Mouse (Mus musculus) gastrocnemius, postnatal 25 days (tissue): ENCODE data around the gene Il9r. TPM values are rescaled to one million over a fixed set of nuclear protein-coding genes. Genes with fewer than 3 reads are reported as not detected.
"Not testable (repeated sequence)": the region's sequence is repeated elsewhere in the genome, so short reads cannot be mapped to it uniquely, and the experiment has no call there.

ENCODE experiments used
- DNase-seq: peaks from one replicate; pipeline ENCODE4 v3.0.0; 2022
- total RNA-seq, 2 experiments: library from RNA; stranded (reverse); gene quantifications; 1 replicate in 1 of 2; 2 replicates in 1 of 2; pipeline ENCODE4 v1.2.3; 2021

Il9r gene
- total RNA-seq, 2 experiments from 2014 or later, result not detected

DNA sequence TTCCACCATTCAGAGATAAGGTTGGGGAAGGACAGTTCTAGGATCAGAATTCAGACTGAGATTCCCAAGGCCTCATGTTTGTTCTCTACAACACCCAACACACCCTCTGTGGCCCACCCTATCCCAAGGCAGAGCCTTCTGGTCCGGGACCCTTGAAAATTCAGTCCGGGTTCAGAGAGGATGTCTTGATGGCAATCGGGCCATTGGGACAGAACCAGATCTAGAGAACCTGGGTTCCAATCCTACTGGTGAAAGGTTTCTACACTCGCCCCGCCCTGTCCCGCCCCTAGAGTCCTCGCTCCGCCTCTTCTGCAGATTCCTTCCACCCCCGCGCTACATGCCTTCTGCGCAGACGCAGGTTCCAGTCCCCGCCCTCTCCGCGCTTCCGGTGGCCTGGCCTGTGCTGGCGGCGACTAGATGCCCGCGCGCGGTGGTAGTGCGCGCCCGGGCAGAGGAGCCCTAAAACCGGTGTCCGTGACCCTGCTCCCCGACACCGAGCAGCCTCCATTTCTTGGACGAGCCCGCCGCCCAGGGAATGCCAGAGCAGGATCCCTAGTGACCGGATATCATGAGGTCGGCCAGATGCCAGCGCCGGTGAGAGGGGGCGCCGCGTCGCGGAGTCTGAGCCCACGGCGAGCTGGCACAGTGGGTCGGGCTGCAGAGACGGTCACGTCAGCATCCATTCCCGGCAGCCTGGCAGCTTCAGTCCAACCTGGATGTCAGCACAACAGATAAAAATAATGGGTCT lies 26.2 kb upstream of the Il9r start, which contains the start of gene Mpg:
TSS of gene Mpg (plus strand) at position 382 of the 748 bp plus-strand sequence.
- peak; percentile 85 for DNase-seq

DNA sequence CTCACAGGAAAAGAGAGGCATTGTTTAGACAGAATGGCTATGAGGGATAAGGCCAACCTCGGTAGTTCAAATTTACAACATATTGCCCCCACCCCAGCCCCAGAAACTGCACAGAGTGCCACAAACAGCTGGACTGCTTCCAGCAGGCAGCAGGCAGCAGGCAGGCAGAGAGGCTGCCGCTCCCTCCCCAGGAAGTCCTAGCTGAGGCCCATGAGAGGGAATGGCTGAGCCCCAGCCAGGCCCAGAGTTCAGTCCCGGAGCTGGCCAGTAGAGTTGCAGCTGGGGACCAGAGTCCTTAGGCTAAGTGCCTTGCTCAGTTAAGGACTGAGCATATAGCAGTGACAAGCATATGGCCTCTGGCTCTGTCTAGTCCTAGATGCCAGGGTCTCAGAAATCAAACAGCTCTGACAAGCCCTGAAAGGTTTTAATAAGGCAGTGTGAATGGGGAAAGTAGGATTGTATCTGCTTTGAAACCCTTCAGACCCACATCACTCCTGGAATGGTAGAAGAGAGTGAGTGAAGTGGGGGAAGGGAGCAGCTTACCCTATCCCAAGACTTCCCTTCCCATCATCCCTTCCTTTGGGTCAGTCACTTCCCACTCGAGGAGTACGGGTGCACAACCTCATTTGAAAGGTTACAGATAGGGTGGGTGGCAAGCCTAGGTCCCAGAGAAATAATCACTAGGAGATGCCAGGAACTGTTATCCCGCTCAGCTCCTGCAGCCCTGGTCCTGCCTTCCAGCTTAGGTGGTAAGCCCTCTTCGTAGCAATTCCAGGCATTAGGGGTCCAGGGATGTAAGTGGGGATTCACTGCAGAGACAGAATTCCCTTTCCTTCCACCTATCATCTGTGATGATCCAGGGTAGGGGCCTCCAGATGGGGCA lies 25.4 kb upstream of the Il9r start:
- DNase-seq, result peak; percentile 56

DNA sequence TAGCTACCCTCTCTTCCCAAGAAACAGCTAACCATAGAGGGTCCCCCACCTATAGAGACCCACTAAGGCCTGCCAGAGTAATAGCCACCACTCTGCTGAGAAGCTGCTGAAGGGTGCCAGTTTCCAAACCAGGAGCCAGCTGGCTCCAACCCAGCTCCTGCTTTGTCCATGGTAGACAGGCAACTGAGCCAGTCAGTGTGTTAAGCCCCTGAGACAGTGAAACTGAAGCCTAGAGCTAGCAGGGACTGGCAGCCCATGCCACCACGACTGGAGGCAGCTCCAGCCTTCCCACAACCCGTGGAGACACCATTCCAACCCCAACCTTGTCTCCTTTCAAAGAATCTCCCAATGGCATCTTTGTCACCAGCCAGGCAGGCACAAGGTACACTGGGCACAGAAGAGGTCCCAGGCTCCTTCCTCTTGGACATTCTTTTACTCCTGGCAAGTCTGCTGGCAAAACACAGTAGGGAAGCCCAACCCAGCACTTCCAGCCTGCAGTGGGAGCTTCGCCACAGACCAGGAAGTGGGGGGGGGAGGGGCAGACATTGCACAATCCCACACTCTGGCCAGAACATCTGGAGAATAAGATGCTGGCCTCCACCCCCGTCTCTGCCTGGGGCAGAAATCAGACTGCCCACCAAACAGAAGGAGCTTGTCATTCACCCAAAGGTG lies 24.5 kb upstream of the Il9r start:
- peak; percentile 89 for DNase-seq

DNA sequence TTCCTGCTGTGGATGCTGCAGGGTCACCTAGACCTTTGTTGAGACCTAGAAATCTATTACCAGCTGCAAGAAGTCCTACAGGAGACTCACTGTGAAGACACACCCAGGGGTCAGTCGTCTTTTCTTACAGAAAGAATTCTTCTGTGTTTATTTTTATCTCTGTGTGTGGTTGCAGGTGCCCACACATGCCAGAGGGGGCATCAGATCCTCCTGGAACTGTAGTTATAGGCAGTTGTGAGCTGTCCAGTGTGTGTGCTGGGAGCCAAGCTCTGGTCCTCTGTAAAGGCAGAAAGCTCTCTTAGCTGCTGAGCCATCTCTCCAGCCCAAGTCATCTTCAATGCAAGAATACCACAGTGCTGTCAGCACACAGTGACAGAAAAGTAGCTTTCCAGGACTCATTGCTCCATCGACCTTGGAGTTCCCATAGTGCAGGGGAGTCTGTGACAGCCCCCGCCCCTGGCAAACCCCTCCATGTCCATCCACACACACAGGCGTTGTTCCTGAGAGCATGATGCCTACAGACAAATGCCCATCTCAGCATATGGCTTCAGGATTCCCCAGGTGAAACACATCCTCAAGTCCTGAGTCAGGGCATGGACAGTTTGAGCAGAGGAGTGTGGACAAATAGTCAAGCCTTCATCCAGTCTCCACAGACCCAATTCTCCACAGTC lies 23.4 kb upstream of the Il9r start:
- no peak for DNase-seq

DNA sequence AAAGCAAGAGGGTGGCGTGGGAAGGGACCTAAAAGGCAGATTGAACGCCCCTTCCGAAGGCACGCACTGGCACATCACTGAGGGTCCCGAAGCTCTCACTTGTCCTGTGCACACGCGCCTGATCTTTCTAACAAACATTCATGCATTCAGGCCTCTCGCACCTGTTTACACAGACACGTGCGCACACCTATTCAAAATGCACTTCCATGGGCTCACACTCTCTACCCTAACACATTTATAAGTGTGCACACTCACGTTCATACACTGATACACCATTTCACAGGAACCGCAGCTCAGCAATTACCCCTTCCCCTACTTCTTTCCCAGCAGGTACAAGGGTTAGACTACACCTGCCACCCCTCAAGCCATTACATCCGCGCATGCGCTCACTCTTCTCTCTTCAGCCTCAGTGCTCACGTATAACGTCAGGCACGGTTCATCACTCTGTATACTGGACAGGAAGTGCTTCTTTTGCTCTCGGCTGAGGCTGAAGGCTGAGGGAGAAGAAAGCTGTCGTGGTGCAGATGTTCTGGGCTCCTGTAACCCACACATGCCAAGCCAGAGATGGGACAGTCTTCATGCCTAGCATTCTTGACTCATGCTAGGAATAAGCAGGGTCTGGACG lies 22.6 kb upstream of the Il9r start:
- no peak for DNase-seq

DNA sequence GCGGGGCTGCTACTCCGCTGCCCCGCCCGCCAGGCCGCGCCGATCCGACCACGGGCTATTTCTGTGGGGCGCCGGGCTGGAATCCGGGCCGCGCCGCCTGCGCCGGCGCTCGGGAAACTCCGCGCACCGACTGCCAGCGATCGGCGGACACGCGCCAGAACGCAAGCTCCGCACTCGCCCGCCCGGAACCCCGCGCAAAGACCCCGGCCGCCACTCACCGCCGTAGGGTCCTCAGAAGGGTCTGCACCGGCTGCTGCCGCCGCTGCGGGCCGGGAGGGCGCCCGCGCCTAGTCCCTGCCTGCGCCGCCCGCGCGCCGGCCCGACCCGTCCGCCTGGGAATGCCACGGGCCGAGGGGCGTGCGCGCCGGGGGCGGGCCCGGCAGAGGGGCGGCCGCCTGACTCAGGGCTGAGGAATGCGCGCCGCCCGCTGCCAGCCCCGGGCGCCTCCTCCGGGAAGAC lies 21.9 kb upstream of the Il9r start, which contains the start of gene Rhbdf1:
TSS of gene Rhbdf1 (minus strand) at position 350 of the 459 bp plus-strand sequence.
- peak; percentile 74 for DNase-seq

DNA sequence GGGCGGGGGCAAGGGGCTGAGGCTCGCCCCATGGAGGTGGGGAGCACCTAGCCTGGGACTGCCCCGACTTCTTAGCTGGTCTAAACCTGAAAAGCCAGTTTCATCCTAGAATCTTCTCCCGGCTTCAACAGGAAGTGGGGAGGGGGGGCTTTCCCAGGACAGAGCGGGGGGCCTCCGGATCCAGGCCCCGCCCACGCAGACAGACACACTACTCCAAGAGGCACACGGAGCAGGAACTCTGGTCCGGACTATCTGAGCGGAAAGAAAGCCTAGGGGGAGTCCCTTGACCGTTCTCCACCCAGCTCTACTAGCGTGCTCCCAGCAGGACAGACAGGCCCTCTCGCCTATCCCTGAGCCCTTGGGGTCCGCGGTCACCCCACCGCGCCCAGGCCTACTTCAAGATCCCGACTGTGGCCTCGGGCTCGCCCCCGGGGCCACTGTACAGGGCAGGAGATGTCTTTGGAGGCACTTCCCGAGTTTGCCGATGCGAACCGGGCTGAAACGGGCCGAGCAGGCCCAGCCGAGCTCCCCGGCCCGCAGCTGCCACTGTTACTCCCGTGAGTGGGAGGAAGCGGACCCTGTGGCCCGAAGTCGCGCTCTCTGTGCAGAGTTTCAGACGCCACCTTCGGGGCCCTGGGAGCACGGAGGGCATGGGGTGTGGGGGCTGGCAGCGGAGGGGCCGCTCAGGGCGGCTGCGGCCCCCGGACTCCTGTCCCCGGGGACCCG lies 21.3 kb upstream of the Il9r start:
- DNase-seq, result peak; percentile 70

DNA sequence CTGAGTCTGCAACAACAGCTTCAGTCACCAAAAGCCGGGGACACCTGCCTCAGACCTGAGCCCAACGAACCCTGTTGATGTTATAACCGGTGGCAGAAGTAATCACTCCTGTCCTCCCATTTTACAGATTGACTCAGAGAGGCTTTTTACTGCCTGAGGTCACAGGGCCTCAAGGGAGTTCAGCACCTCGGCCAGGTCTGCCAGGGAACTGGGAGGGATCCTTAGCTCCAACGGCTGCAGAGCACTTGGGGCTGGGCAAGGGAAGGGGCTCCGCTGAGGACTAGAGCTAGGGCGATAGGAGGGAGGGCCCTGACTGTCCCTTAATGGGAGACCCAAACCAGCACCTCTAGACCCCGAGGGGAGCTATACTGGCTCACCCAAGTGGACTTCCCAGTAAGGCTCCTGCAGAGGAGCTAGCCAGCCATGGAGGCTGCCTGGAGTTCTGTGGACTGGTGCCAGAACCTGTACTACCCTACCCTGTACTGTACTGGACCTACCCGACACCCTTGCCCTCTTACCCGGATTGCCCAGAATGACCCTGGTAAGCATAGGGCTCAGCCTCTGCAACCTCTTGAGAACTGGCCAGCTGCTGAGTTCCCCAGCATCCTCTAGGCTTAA lies 20.6 kb upstream of the Il9r start:
- DNase-seq, result no peak

DNA sequence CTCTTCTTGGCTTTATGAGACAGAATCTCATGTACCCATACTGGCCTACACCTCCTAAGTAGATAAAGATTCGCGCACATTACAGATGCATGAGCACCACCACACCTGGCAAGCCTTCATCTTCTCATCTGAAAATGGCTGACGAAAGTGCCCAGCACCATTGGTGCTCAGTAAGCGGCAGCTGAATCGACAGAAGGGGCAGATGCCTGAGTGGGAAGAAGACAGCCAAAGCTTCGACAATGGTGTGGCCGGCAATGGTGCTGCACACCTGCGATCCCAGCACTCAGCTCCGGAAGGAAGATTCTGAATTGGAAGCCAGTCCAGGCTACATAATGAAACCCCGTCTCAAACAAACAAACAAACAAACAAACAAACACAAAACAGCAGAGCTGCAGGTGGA lies 19.2 kb upstream of the Il9r start:
- no peak for DNase-seq

DNA sequence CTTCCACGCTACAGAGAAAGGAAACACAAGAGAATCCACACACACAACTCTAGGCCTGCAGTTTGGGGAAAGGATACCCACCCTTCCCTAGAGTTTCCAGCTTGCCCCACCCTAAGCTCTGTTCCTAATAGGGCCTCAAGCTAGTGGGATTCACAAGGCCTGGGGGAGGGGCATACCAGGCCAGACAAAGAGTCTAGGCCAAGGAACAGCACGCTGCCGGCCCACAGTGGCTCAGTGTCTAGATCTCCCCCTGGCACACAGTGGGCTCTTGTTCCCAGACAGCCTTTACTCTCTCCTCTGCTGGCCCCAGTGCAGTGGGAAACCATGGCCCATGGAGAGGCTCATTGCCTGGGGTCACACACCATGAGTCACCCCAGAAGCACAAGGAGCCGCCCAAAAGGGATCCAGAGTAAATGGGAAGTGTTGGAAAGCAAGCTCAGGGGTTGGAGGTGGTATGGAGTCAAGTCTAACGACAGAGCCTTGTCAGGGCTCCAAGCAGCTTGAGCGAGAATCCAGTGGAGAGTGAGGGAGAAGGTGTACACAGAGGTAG lies 18.5 kb upstream of the Il9r start:
- DNase-seq, result no peak

DNA sequence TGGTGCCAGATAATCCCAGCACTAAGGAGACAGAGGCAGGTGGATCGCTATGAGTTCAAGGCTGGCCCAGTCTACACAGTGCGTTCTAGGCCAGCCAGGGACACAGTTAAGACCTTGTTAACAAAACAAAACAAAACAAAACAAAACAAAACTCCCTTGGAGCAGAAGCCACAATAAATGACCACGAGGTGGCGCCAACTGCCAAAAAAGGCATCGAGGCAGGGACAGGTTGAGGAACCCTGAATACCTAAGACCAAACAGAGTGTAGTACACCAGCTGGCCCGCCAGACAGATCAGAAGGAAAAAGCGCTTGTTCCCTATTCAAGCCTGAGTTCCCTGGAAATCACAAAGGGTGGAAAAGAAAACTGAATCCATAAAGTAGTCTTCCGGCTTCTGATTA lies 16.8 kb upstream of the Il9r start:
- DNase-seq, result no peak

DNA sequence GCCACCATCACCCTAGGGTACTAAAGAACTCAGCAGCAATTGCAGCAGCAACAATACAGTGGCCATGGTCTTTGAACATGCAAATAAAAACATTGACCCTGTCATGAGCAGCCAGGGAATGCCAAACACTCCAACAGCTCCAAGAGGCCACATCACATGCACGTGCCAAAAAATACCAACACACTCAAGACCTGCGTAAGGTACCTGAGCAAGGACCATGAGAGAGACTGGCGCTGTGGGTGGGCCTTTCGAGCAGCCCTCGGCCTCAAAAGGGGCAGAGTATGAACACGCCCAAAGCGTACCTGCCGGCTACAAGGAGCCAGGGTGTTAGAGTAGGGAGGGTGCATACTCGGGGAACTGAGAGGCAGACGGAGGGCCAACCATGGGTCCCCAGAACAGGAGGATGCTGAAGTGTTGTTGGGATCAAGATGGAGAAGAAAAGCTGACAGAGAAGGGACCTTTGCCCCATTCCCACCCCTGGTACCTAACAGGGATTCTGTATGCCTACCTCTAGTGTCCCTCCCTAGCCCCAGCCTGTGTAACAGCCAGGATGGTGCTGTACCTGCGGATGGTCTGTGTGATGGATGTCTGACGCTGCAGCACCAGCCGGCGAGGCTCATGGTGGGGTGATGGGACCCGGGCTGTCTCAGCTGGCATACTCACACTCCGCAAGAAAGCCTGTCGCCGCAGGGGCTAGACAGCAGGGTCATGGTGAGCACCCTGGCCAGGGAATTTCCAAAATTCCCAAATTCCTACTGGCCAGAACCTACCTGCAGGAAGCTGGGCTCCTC lies 15.5 kb upstream of the Il9r start:
- no peak for DNase-seq

DNA sequence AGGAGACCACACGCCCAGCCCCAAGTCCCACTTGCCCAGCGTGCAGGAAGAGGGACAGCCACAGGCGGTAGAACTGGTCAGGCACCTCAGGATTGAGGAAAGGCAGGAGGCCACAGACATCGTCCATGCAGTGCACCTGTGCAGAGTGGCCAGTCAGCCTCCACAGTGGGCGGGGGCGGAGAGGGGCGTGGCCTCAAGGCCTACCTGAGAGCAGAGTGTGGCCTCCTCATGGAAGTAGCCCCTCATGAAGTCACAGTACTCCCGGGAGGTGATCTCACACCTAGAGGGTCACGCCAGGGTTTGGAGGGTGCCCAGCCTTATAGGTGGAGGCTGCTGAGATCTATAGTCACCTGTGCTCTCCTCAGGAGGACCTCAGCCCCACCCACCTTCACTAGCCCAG lies 10.5 kb upstream of the Il9r start:
- DNase-seq, result no peak

DNA sequence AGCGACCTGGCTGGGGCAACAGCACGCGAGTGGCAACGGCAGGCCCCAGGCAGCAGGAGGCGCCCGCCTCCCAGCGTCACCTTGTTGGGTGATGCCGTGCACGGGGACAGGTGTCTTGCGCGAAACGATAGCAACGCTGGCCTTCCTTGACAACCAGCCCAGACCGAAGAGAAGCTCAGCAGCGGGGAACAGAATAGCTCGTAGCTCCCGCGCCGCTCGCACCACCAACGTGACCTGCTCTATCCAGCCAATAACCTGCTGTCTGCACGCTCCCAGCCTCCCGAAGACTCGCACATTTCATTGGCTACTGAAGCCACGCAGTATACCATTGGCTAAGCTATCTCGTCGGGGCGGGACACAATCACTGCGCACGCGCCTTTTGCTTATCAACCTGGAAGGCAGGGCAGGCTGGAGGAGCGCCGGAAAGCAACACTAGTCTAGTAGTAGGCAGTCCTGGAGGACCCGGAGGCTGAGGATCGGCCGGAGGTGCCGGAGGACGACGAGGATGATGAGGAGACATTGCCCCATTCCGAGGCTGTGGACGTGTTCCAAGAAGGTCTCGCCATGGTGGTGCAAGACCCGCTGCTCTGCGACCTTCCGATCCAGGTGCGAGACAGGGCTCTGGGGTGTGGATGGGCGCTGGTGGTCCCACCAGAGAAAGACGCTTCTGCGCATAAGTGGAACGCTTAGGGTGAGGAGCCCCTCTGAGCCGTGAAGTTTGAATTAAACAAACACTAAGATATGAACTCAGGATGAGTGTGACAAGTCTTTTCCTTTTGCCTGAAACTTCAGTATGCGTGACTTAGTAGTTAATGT lies 5.2 kb upstream of the Il9r start, which contains the start of gene Snrnp25:
TSS of gene Snrnp25 (plus strand) at position 358 of the 816 bp plus-strand sequence.
- peak; percentile 94 for DNase-seq

DNA sequence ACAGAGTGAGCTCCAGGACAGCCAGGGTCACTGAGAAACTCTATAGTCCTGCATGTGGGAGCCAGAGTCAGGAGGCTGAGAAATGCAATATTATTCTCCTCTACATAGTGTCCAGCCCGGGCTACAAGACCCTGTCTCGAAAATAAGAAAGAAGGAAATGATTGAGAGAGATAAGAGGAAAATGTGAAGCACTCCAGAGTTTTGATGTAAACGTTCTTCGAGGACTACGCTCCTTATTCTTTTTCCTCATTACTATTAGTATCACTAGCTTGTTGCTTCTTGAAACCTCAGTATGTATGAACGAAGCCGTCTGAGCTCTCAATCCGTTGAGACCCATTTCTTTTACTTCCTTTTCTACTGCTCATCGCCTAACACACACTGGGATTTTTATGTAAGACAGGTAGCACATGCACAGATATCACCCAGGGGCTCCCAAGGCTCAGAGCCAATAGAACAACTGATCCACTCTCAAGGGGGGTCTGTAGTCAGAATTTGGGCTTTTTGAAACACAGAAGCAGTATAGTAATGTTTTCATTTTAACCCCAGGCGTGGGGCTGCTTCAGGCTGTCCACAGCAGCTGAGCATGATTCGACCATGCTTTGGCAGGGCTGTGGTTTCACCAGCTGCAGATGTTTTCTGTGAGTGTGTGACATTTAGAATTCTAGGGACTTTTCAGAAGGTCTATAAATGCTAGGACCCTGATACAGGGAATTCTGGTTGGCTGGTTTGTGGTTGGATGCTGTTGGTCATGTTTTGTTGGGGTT lies 2.0 kb upstream of the Il9r start:
- DNase-seq, result no peak

DNA sequence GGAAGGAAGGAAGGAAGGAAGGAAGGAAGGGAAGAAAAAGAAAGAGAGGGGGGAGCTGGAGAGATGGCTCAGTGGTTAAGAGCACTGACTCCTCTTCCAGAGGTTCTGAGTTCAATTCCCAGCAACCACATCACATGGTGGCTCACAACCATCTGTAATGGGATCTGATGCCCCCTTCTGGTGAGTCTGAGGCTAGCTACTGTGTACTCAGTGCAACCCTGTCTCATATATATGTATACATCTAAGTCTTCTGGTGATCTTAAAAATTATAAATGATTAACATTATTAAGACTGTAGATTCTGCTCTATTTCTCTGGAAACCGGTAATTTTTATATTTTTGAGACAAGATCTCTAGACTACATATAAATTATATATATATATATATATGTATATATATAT lies 913 bp upstream of the Il9r start:
- not testable (repeated sequence) for DNase-seq

DNA sequence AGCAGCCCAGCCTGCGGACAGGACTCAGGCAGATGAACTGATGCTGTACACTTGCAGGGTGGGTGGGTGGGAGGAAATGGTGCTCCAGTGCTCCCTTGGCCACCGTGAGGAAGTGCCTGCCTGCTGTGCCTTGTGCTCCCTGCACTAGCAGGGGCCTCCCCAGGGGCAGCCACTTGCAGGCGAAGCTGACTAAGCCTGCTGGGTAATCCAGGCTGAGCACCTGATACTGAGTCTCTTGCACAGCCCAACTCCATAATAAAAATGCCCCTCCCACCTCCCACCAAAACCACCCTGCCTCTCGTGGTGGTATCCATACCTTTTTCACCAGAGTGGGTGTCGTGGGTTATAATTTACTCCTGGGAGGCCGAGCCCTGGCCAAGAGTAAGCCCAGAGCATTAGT lies 849 bp downstream of the Il9r start:
- no peak for DNase-seq
